In the genomic region with DNA sequence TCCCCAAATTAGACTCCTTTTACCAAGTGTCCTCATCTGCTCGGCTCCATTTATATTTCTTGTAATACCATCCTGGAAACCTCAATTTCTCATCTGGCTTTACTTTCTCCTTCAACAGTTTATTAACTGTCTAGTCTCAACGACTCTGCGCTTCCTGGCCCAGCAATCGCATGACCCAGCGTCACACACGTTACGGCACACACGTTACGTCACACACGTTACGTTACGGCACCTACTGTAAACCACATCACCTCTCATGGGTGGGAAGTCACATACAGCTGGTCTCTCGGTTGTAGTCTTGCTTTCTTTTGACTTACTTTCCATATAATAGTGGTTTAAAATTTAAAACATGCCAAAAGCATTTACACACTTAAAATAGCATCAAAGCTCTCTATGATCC, we compare ENCODE assay signal across 28 mouse cellular contexts. TPM values are rescaled to one million over a fixed set of nuclear protein-coding genes. Genes with fewer than 3 reads are reported as not detected.
DNase-seq lines count a peak whose midpoint lies in the region; ATAC-seq lines count a peak whose summit lies in the region.
"Had no signal": no experiment of that assay in that cellular context is flagged by ENCODE, and none has a peak within 500 bp of the region (broad histone marks: within the 10 kb centered on the region; RNA-seq: fewer than 3 reads in every experiment).

No protein-coding gene starts in this region.

- peak; percentile 37 for DNase-seq in heart, adult 11 months
- DNase-seq in heart, adult 18-20 months: no peak
- DNase-seq in midbrain, embryonic 14.5 days: no peak
- no peak for DNase-seq in adrenal gland, postnatal 36 days
- DNase-seq: adrenal gland, adult 8-10 months; adrenal gland, postnatal 14 days; cerebellum, adult 11 months; cerebellum, adult 18-20 months; cerebellum, adult 8-10 months; cerebellum, adult 9-11 months; cerebellum, postnatal 14 days; cerebellum, postnatal 36 days; embryo, embryonic 11 days had no signal

- H3K27ac ChIP-seq in midbrain, embryonic 14.5 days (replicated peaks; ENCODE audit: low read depth, low read length): no peak overlapping the region
- H3K27ac ChIP-seq: embryonic facial prominence, embryonic 13.5 days; embryonic facial prominence, embryonic 15.5 days; forebrain, embryonic 10.5 days; forebrain, embryonic 12.5 days had no signal

- H3K27me3 ChIP-seq in midbrain, embryonic 14.5 days (ENCODE audit: control insufficient read depth, insufficient read depth, low read length): no peaks in the 10 kb centered on the region
- H3K27me3 ChIP-seq: embryonic facial prominence, embryonic 13.5 days; embryonic facial prominence, embryonic 15.5 days; forebrain, embryonic 12.5 days had no signal

- no peak overlapping the region for H3K4me2 ChIP-seq in midbrain, embryonic 14.5 days (ENCODE audit: low read length)
- H3K4me2 ChIP-seq: embryonic facial prominence, embryonic 13.5 days; embryonic facial prominence, embryonic 15.5 days; forebrain, embryonic 12.5 days had no signal

- peaks cover 2% of the 10 kb centered on the region for H3K4me1 ChIP-seq in midbrain, embryonic 14.5 days (ENCODE audit: control insufficient read depth, insufficient read depth, low read length)

- H3K9me3 ChIP-seq in midbrain, embryonic 14.5 days (ENCODE audit: control insufficient read depth, low read length): no peaks in the 10 kb centered on the region
- H3K9me3 ChIP-seq: embryonic facial prominence, embryonic 13.5 days; embryonic facial prominence, embryonic 15.5 days; forebrain, embryonic 10.5 days; forebrain, embryonic 12.5 days had no signal

- 98% methylated on average over 13 of the region's 13 CpGs for WGBS in midbrain, embryonic 14.5 days

- no peak overlapping the region for H3K4me3 ChIP-seq in midbrain, embryonic 14.5 days (replicated peaks; ENCODE audit: low read depth, low read length)
- H3K4me3 ChIP-seq: embryonic facial prominence, embryonic 13.5 days; embryonic facial prominence, embryonic 15.5 days; erythroblast, embryonic 14.5 days; forebrain, embryonic 10.5 days; forebrain, embryonic 12.5 days had no signal

- ATAC-seq in megakaryocyte, adult 5-6 weeks (ENCODE audit: poor library complexity, severe bottlenecking): peak; percentile 81
- no peak for ATAC-seq in midbrain, embryonic 14.5 days (ENCODE audit: low FRiP score, low TSS enrichment)
- ATAC-seq: forebrain, embryonic 14.5 days; forebrain, embryonic 16.5 days had no signal

- H3K36me3 ChIP-seq in midbrain, embryonic 14.5 days (ENCODE audit: control insufficient read depth, insufficient read depth, low read length): peaks cover 50% of the 10 kb centered on the region

- no peak overlapping the region for H3K9ac ChIP-seq in midbrain, embryonic 14.5 days (replicated peaks; ENCODE audit: low read length)
- H3K9ac ChIP-seq: embryonic facial prominence, embryonic 13.5 days; embryonic facial prominence, embryonic 15.5 days; forebrain, embryonic 12.5 days had no signal

RNA-seq across cellular contexts. Expression of gene 2310057M21Rik, which starts 6.5 kb away (rescaled TPM):
- total RNA-seq in heart, adult 18-20 months (2021): 10 to 100 TPM; 15.0 to 17.5 TPM
- total RNA-seq in megakaryocyte, adult 5-6 weeks (2015): 6.3 and 9.4 TPM in 2 replicates
- 2.8 and 3.3 TPM in 2 replicates for total RNA-seq in megakaryocyte, adult 5-6 weeks (2017)
- polyA plus RNA-seq in midbrain, embryonic 14.5 days (2014; fragmentation: Nextera tagmentation; extraction: Ambion mirVana): 28.8 and 28.9 TPM in 2 replicates
- total RNA-seq in adrenal gland, postnatal 36 days (2021): 10 to 100 TPM; 12.0 to 16.8 TPM

RNA-seq across cellular contexts. Expression of gene Pstk, which starts 14.8 kb away (rescaled TPM):
- total RNA-seq in heart, adult 18-20 months (2021): 10 to 100 TPM; 46.5 to 52.9 TPM
- 16.1 and 17.4 TPM in 2 replicates for total RNA-seq in megakaryocyte, adult 5-6 weeks (2015)
- 7.2 and 13.3 TPM in 2 replicates for total RNA-seq in megakaryocyte, adult 5-6 weeks (2017)
- 42.8 and 46.3 TPM in 2 replicates for polyA plus RNA-seq in midbrain, embryonic 14.5 days (2014; fragmentation: Nextera tagmentation; extraction: Ambion mirVana)
- 10 to 100 TPM; 19.8 to 21.1 TPM for total RNA-seq in adrenal gland, postnatal 36 days (2021)

RNA-seq across cellular contexts. Expression of gene Fam24a, which starts 22.4 kb away (rescaled TPM):
- total RNA-seq in heart, adult 18-20 months (2021): not detected
- not detected in 2 replicates for total RNA-seq in megakaryocyte, adult 5-6 weeks (2015)
- not detected in 2 replicates for total RNA-seq in megakaryocyte, adult 5-6 weeks (2017)
- polyA plus RNA-seq in midbrain, embryonic 14.5 days (2014; fragmentation: Nextera tagmentation; extraction: Ambion mirVana): 0.42 TPM in 1 of 2 replicates, not detected in the other
- total RNA-seq in adrenal gland, postnatal 36 days (2021): not detected
- total RNA-seq: adrenal gland, adult 8-10 months; adrenal gland, postnatal 14 days; adrenal gland, postnatal 4 days; common myeloid progenitor, adult 5-6 weeks; ES-E14; MEL had no signal
- polyA plus RNA-seq: brain, embryonic 14.5 days; C2C12; embryonic facial prominence, embryonic 11.5 days; embryonic facial prominence, embryonic 13.5 days; embryonic facial prominence, embryonic 15.5 days; erythroblast, embryonic 14.5 days; forebrain, embryonic 10.5 days; forebrain, embryonic 12.5 days; forebrain, embryonic 14.5 days; forebrain, embryonic 16.5 days had no signal

RNA-seq across cellular contexts. Expression of gene Fam24b, which starts 26.8 kb away (rescaled TPM):
- not detected for total RNA-seq in heart, adult 18-20 months (2021)
- total RNA-seq in megakaryocyte, adult 5-6 weeks (2015): not detected in 2 replicates
- not detected in 2 replicates for total RNA-seq in megakaryocyte, adult 5-6 weeks (2017)
- not detected in 2 replicates for polyA plus RNA-seq in midbrain, embryonic 14.5 days (2014; fragmentation: Nextera tagmentation; extraction: Ambion mirVana)
- total RNA-seq in adrenal gland, postnatal 36 days (2021): not detected
- total RNA-seq: adrenal gland, adult 8-10 months; adrenal gland, postnatal 14 days; common myeloid progenitor, adult 5-6 weeks; ES-E14; MEL had no signal
- polyA plus RNA-seq: brain, embryonic 14.5 days; embryonic facial prominence, embryonic 11.5 days; embryonic facial prominence, embryonic 13.5 days; embryonic facial prominence, embryonic 15.5 days; erythroblast, embryonic 14.5 days; forebrain, embryonic 10.5 days; forebrain, embryonic 12.5 days; forebrain, embryonic 14.5 days; forebrain, embryonic 16.5 days had no signal

RNA-seq across cellular contexts. Expression of gene Cuzd1, which starts 34.0 kb away (rescaled TPM):
- total RNA-seq in heart, adult 18-20 months (2021): under 1 TPM; 0.21 to 0.42 TPM
- total RNA-seq in megakaryocyte, adult 5-6 weeks (2015): not detected in 2 replicates
- not detected in 2 replicates for total RNA-seq in megakaryocyte, adult 5-6 weeks (2017)
- not detected in 2 replicates for polyA plus RNA-seq in midbrain, embryonic 14.5 days (2014; fragmentation: Nextera tagmentation; extraction: Ambion mirVana)
- not detected for total RNA-seq in adrenal gland, postnatal 36 days (2021)
- total RNA-seq: adrenal gland, adult 8-10 months; adrenal gland, postnatal 14 days; common myeloid progenitor, adult 5-6 weeks; MEL had no signal
- polyA plus RNA-seq: C2C12; embryonic facial prominence, embryonic 11.5 days; embryonic facial prominence, embryonic 13.5 days; erythroblast, embryonic 14.5 days; forebrain, embryonic 10.5 days; forebrain, embryonic 12.5 days; forebrain, embryonic 14.5 days; forebrain, embryonic 16.5 days had no signal
